Mouse (Mus musculus): Measurements from ENCODE around the gene Gm16485.

Gene Gm16485

GRCm38 (mm10) chr9:8971491-8971890 lies at the start of gene Gm16485:
Gene Gm16485, plus strand, starts transcription at chr9:8971791.
- no peak for DNase-seq (ENCODE audit: low spot score)

- DNase-seq (ENCODE audit: low spot score) = no peak
Observed at GRCm38 (mm10) chr9:8927561-8927960, 44.0 kb upstream of the Gm16485 start.

- DNase-seq (ENCODE audit: low spot score) = no peak
Observed at GRCm38 (mm10) chr9:8937753-8938152, 33.8 kb upstream of the Gm16485 start.

DNA sequence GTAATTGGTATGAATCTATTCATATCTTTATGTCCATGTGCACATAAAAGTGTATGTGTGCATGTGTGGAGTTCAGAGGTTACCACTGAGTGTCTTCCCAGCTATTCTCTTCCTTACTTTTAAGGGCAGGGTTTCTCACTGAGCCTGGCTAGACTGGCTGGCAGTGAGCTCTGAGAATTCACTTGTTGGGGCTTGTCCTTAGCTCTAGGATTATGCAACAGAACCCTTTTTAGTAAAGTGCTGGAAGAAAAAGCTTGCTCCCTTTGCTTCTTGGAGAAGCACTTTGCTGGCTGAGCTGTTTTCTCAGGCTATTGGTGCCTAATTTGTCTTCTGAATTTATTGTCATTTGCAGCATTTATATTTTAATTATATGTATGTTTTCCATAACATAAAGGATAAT lies 18.3 kb upstream of the Gm16485 start:
- no peak for DNase-seq (ENCODE audit: low spot score)

DNA sequence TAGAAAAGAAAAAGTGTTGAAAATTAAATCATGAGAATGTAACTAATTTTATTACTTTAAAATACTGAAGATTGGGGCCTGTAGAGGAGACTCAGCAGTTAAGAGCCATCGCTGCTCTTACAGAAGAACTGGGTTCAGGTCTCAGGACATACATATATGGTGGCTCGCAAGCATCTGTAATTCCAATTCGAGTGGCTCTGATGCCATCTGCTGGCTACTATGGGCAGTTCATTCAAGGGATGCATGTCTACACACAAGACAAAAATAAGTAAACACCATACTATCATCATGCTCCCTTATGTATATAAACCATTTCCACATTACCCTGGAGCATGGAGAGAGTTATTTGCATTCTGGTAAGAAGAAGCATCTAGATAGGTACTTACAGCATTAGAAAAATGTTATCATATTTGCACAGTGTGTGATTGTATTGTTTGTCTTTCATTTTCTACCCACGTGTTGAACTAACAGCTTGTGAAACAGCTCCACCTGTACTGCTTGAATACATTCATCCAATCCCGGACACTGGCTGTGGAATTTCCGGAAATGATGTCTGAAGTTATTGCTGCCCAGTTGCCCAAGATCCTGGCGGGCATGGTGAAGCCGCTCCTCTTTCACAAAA lies 7.0 kb upstream of the Gm16485 start:
- peak; percentile 48 for DNase-seq (ENCODE audit: low spot score)

DNA sequence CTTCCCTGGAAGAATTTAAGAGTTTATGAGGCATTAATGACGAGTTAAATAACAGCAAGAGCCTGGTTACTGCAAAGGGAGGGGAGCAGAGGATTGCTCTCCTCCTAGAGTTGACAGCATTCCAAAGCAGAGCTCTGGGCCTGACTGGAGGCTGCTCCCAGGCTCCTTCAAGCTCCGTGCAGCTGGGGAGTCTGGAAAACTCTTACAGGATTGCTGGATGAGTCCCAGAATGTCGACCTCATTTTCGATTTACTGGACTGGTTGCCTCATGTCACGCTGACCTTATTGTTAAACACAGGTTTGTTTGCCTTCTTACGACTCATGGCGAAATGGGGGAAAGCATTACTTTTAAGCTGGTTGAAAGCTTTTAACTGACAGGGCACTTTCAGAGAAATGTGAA lies 1.4 kb upstream of the Gm16485 start:
- DNase-seq (ENCODE audit: low spot score) = no peak

- no peak for DNase-seq (ENCODE audit: low spot score)
Observed at GRCm38 (mm10) chr9:8977775-8978174, 6.2 kb downstream of the Gm16485 start.

- no peak for DNase-seq (ENCODE audit: low spot score)
Observed at GRCm38 (mm10) chr9:8982315-8982714, 10.7 kb downstream of the Gm16485 start.

GRCm38 (mm10) chr9:8996494-8996893 lies 24.9 kb downstream of the Gm16485 start:
- DNase-seq (ENCODE audit: low spot score) = no peak

GRCm38 (mm10) chr9:9001170-9001569 lies 29.6 kb downstream of the Gm16485 start:
- peak; percentile 7 for DNase-seq (ENCODE audit: low spot score)

DNA sequence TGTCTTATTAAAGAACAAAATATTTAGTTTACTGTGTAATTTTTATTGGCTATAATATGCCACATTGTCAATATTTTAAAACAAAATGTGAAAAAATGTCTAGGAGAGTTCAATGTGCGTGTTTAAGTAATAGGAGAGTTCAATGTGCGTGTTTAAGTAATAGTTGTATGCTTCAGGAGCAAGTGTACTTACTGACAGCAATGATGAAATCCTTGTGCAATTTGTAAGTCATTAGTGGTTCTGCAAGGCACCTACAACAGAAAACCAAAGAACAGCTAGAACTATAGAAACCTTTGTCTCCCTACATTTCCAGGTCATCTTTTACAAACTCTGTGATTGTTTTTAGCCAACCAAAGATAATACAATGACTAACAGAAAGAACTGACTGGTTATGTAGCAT lies 43.5 kb downstream of the Gm16485 start:
- DNase-seq (ENCODE audit: low spot score) = no peak

All from layer of hippocampus, adult 9-10 months (tissue).